Mouse (Mus musculus): ENCODE results near the gene Dph1. TPM values are rescaled to one million over a fixed set of nuclear protein-coding genes. Genes with fewer than 3 reads are reported as not detected.

Dph1 gene
- polyA plus RNA-seq, 1 experiment = 16.6 TPM

GRCm38 (mm10) chr11:75133951-75134350 is 57.1 kb downstream of the Dph1 start:
- Histone ChIP-seq H3K36me3 (ENCODE audit: control insufficient read depth, insufficient read depth, low read length, poor library complexity, severe bottlenecking) (no peaks in the 10 kb centered on the region), H3K27me3 (ENCODE audit: control insufficient read depth, insufficient read depth, low read length, poor library complexity, severe bottlenecking) (no peaks in the 10 kb centered on the region), H3K9me3 (replicated peaks; ENCODE audit: control insufficient read depth, insufficient read depth, low read length, poor library complexity, severe bottlenecking) (no peaks in the 10 kb centered on the region), H3K4me3 (ENCODE audit: low read depth, low read length) (no peak overlapping the region), H3K9ac (ENCODE audit: low read depth, poor library complexity, severe bottlenecking) (no peak overlapping the region), H3K27ac (ENCODE audit: insufficient read depth, low read length) (no peak overlapping the region), H3K4me1 (ENCODE audit: control insufficient read depth, insufficient read depth, low read length) (no peaks in the 10 kb centered on the region)
- TF ChIP-seq CTCF (IDR thresholded peaks at IDR 0.05; ENCODE audit: low read depth, low read length) = no peak
- no peak for TF ChIP-seq POLR2A (IDR thresholded peaks at IDR 0.05; ENCODE audit: insufficient read depth, low read length)
- TF ChIP-seq EP300 (IDR thresholded peaks at IDR 0.05; ENCODE audit: insufficient read depth, low read depth, low read length) = no peak

DNA sequence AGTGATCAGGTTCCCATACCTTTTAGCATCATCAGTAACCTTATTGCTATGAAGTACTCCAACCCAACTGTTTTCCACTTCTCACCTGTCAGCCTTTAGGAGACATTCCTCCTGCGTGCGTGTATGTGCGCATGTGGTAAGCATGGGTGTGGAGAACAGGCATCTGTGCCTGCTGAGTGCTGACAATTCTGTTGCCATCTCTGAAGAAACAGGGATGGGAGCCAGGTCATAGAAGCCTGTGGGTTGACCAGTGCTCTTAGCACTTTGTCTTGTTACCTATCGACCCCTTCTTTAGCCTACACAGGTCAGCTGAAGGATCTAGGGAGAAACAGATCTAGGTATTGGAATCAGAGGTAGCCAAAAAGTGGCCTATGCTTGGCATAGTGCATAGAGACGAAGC is 57.6 kb downstream of the Dph1 start:
- H3K9ac ChIP-seq (ENCODE audit: low read depth, poor library complexity, severe bottlenecking) = no peak overlapping the region
- TF ChIP-seq EP300 (IDR thresholded peaks at IDR 0.05; ENCODE audit: insufficient read depth, low read depth, low read length) = no peak
- TF ChIP-seq CTCF (IDR thresholded peaks at IDR 0.05; ENCODE audit: low read depth, low read length) = no peak
- TF ChIP-seq POLR2A (IDR thresholded peaks at IDR 0.05; ENCODE audit: insufficient read depth, low read length) = no peak
- no peaks in the 10 kb centered on the region for H3K36me3 ChIP-seq (ENCODE audit: control insufficient read depth, insufficient read depth, low read length, poor library complexity, severe bottlenecking)
- H3K4me1 ChIP-seq (ENCODE audit: control insufficient read depth, insufficient read depth, low read length) = no peaks in the 10 kb centered on the region
- no peak overlapping the region for H3K27ac ChIP-seq (ENCODE audit: insufficient read depth, low read length)
- no peak overlapping the region for H3K4me3 ChIP-seq (ENCODE audit: low read depth, low read length)
- no peaks in the 10 kb centered on the region for H3K9me3 ChIP-seq (replicated peaks; ENCODE audit: control insufficient read depth, insufficient read depth, low read length, poor library complexity, severe bottlenecking)
- no peaks in the 10 kb centered on the region for H3K27me3 ChIP-seq (ENCODE audit: control insufficient read depth, insufficient read depth, low read length, poor library complexity, severe bottlenecking)

DNA sequence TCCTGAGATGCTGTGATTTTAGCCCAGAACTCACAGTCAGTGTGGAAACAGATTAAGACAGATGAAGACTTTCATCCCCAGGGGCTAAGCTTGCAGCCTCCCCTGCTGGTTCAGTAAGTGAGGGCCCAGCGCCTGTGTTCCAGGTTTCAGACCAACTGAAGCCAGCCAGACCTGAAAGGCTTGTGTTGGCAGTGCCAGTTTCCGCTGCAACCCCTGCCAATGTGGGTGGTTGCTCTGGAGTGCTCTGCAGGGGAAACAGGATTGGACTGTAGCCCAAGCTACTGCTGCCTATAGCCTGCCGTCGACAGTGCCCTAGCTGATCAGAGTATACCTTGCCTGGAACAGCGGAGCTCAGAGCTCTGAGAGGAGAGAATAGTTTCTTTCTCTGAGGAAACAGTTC is 58.8 kb downstream of the Dph1 start:
- Histone ChIP-seq H3K9ac (ENCODE audit: low read depth, poor library complexity, severe bottlenecking) (no peak overlapping the region), H3K27me3 (ENCODE audit: control insufficient read depth, insufficient read depth, low read length, poor library complexity, severe bottlenecking) (no peaks in the 10 kb centered on the region), H3K4me1 (ENCODE audit: control insufficient read depth, insufficient read depth, low read length) (no peaks in the 10 kb centered on the region), H3K4me3 (ENCODE audit: low read depth, low read length) (no peak overlapping the region), H3K9me3 (replicated peaks; ENCODE audit: control insufficient read depth, insufficient read depth, low read length, poor library complexity, severe bottlenecking) (no peaks in the 10 kb centered on the region), H3K36me3 (ENCODE audit: control insufficient read depth, insufficient read depth, low read length, poor library complexity, severe bottlenecking) (no peaks in the 10 kb centered on the region), H3K27ac (ENCODE audit: insufficient read depth, low read length) (no peak overlapping the region)
- no peak for TF ChIP-seq POLR2A (IDR thresholded peaks at IDR 0.05; ENCODE audit: insufficient read depth, low read length)

DNA sequence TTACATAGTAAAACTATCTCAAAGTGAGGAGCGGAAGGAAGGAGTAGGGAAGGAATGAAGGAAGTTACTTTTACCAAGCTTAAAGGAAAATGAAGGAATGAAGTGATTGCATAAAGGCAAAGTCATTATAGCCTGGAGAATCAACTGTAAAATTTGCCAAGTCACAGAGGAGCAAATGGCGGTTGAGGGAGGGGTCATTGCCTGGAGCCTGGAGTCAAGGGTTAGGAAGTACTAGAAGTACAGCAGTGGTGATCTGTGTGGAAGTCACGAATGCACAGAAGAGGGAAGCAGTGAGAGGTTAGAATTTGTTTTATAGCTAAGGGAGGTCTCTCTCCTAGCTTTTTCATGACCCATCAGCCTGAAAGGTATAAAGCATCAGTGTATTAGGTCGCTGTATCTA is 59.7 kb downstream of the Dph1 start:
- no peak for TF ChIP-seq CTCF (IDR thresholded peaks at IDR 0.05; ENCODE audit: low read depth, low read length)
- TF ChIP-seq EP300 (IDR thresholded peaks at IDR 0.05; ENCODE audit: insufficient read depth, low read depth, low read length) = no peak
- TF ChIP-seq POLR2A (IDR thresholded peaks at IDR 0.05; ENCODE audit: insufficient read depth, low read length) = no peak
- Histone ChIP-seq H3K4me3 (ENCODE audit: low read depth, low read length) (no peak overlapping the region), H3K27me3 (ENCODE audit: control insufficient read depth, insufficient read depth, low read length, poor library complexity, severe bottlenecking) (no peaks in the 10 kb centered on the region), H3K36me3 (ENCODE audit: control insufficient read depth, insufficient read depth, low read length, poor library complexity, severe bottlenecking) (no peaks in the 10 kb centered on the region), H3K9me3 (replicated peaks; ENCODE audit: control insufficient read depth, insufficient read depth, low read length, poor library complexity, severe bottlenecking) (no peaks in the 10 kb centered on the region), H3K4me1 (ENCODE audit: control insufficient read depth, insufficient read depth, low read length) (no peaks in the 10 kb centered on the region), H3K27ac (ENCODE audit: insufficient read depth, low read length) (no peak overlapping the region), H3K9ac (ENCODE audit: low read depth, poor library complexity, severe bottlenecking) (no peak overlapping the region)

DNA sequence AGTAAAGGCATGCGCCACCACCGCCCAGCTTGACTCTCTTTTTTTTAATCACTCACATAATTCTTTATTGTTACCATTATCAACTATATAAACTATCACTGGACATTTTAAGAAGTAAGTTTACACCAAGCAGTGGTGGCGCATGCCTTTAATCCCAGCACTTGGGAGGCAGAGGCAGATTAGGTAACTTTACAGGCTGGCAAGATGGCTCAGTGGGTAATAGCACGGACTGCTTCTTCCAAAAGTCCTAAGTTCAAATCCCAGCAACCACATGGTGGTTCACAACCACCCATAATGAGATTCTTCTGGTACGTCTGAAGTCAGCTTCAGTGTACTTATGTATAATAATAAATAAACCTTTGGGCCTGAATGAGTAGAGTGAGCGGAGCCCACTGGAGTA is 61.6 kb downstream of the Dph1 start:
- H3K27me3 ChIP-seq (ENCODE audit: control insufficient read depth, insufficient read depth, low read length, poor library complexity, severe bottlenecking) = no peaks in the 10 kb centered on the region
- no peaks in the 10 kb centered on the region for H3K9me3 ChIP-seq (replicated peaks; ENCODE audit: control insufficient read depth, insufficient read depth, low read length, poor library complexity, severe bottlenecking)
- H3K9ac ChIP-seq (ENCODE audit: low read depth, poor library complexity, severe bottlenecking) = no peak overlapping the region
- no peaks in the 10 kb centered on the region for H3K36me3 ChIP-seq (ENCODE audit: control insufficient read depth, insufficient read depth, low read length, poor library complexity, severe bottlenecking)
- H3K4me1 ChIP-seq (ENCODE audit: control insufficient read depth, insufficient read depth, low read length) = no peaks in the 10 kb centered on the region
- no peak overlapping the region for H3K4me3 ChIP-seq (ENCODE audit: low read depth, low read length)
- no peak overlapping the region for H3K27ac ChIP-seq (ENCODE audit: insufficient read depth, low read length)
- TF ChIP-seq CTCF (IDR thresholded peaks at IDR 0.05; ENCODE audit: low read depth, low read length) (no peak), EP300 (IDR thresholded peaks at IDR 0.05; ENCODE audit: insufficient read depth, low read depth, low read length) (no peak), POLR2A (IDR thresholded peaks at IDR 0.05; ENCODE audit: insufficient read depth, low read length) (no peak)

Other genes with a start within 250 kb of the Dph1 start
- gene Hic1, start 21.7 kb downstream of the Dph1 start, polyA plus RNA-seq (2011; ENCODE audit: insufficient read depth, insufficient read length, low read depth, missing spikeins) = 0.28 and 0.38 TPM in 2 replicates
- 13.1 and 14.2 TPM in 2 replicates for gene Ovca2, start 12.4 kb downstream of the Dph1 start, polyA plus RNA-seq (2011; ENCODE audit: insufficient read depth, insufficient read length, low read depth, missing spikeins)
- 0.96 and 1.6 TPM in 2 replicates for gene Rtn4rl1, start 2.5 kb upstream of the Dph1 start, polyA plus RNA-seq (2011; ENCODE audit: insufficient read depth, insufficient read length, low read depth, missing spikeins)
- 127 and 155 TPM in 2 replicates for gene Rpa1, start 157.1 kb upstream of the Dph1 start, polyA plus RNA-seq (2011; ENCODE audit: insufficient read depth, insufficient read length, low read depth, missing spikeins)
- 9.1 and 11.2 TPM in 2 replicates for gene Smyd4, start 157.2 kb upstream of the Dph1 start, polyA plus RNA-seq (2011; ENCODE audit: insufficient read depth, insufficient read length, low read depth, missing spikeins)
- gene Serpinf1, start 231.5 kb upstream of the Dph1 start, polyA plus RNA-seq (2011; ENCODE audit: insufficient read depth, insufficient read length, low read depth, missing spikeins) = 4.9 and 6.0 TPM in 2 replicates
- not detected in 2 replicates for gene Serpinf2, start 248.3 kb upstream of the Dph1 start, polyA plus RNA-seq (2011; ENCODE audit: insufficient read depth, insufficient read length, low read depth, missing spikeins)